Mouse (Mus musculus) MEL (cell line): ENCODE results near the gene Foxd2.

Experiments used
- BHLHE40 ChIP-seq: IDR thresholded peaks from 2 replicates; pipeline ENCODE4 v1.6.1; 2012; ENCODE audit warnings: low read depth, mild to moderate bottlenecking, inconsistent platforms, low read length, improper control_type of control experiment, borderline replicate concordance
- CHD1 ChIP-seq: IDR thresholded peaks from 2 replicates; pipeline ENCODE4 v1.6.1; 2012; ENCODE audit warnings: low read depth, mild to moderate bottlenecking, inconsistent platforms, low read length, improper control_type of control experiment
- CTCF ChIP-seq, 3 experiments: IDR thresholded peaks in 2 of 3; conservative IDR thresholded peaks in 1 of 3; 2 replicates each; pipeline ENCODE4 v1.5.1; 2011 to 2012; ENCODE audit warnings: low read length in 3 of 3, low read depth in 2 of 3, mild to moderate bottlenecking in 2 of 3, improper control_type of control experiment in 1 of 3, inconsistent platforms in 1 of 3, mixed read lengths in 1 of 3, moderate library complexity in 1 of 3; ENCODE audit not compliant: control insufficient read depth in 1 of 3, insufficient read depth in 1 of 3, poor library complexity in 1 of 3, severe bottlenecking in 1 of 3
- EP300 ChIP-seq, 2 experiments: IDR thresholded peaks; 2 replicates each; pipeline ENCODE4 v1.6.1; 2011; ENCODE audit warnings: improper control_type of control experiment in 2 of 2, low read length in 2 of 2, low read depth in 1 of 2, mild to moderate bottlenecking in 1 of 2
- GATA1 ChIP-seq: IDR thresholded peaks from 2 replicates; pipeline ENCODE4 v1.6.1; 2011; ENCODE audit warnings: low read depth, low read length, improper control_type of control experiment
- JUND ChIP-seq: IDR thresholded peaks from 2 replicates; pipeline ENCODE4 v1.6.1; 2011; ENCODE audit warnings: low read depth, mild to moderate bottlenecking, improper control_type of control experiment, low read length
- MYC ChIP-seq: IDR thresholded peaks from 2 replicates; pipeline ENCODE4 v1.6.1; 2011; ENCODE audit warnings: low read depth, mild to moderate bottlenecking, low read length, improper control_type of control experiment, moderate library complexity
- POLR2A ChIP-seq, 2 experiments: IDR thresholded peaks; 2 replicates each; pipeline ENCODE4 v1.6.1; 2011 to 2012; ENCODE audit warnings: low read length in 2 of 2, mild to moderate bottlenecking in 2 of 2, control low read depth in 1 of 2, improper control_type of control experiment in 1 of 2, low read depth in 1 of 2, moderate library complexity in 1 of 2; ENCODE audit not compliant: control insufficient read depth in 1 of 2, insufficient read depth in 1 of 2, poor library complexity in 1 of 2
- SIN3A ChIP-seq: IDR thresholded peaks from 2 replicates; pipeline ENCODE4 v1.6.1; 2012; ENCODE audit warnings: low read length, improper control_type of control experiment, inconsistent platforms
- TCF12 ChIP-seq: IDR thresholded peaks from 2 replicates; pipeline ENCODE4 v1.6.1; 2014; ENCODE audit warnings: low read depth, mild to moderate bottlenecking, inconsistent platforms, low read length, improper control_type of control experiment, moderate library complexity
- ZMIZ1 ChIP-seq: IDR thresholded peaks from 2 replicates; pipeline ENCODE4 v1.6.1; 2012; ENCODE audit warnings: low read depth, mild to moderate bottlenecking, inconsistent platforms, low read length, improper control_type of control experiment, moderate library complexity

GRCm38 (mm10) chr4:114958231-114958630 is 49.6 kb upstream of the Foxd2 start:
- TF ChIP-seq POLR2A (IDR thresholded peaks at IDR 0.05; ENCODE audit: control insufficient read depth in 1 of 2, insufficient read depth in 1 of 2, low read depth in 1 of 2, low read length in 2 of 2, poor library complexity in 1 of 2) (no peak), TCF12 (no peak), GATA1 (no peak), BHLHE40 (no peak), EP300 (IDR thresholded peaks at IDR 0.05; ENCODE audit: low read depth in 1 of 2, low read length in 2 of 2) (no peak), JUND (no peak), CHD1 (no peak), SIN3A (no peak), CTCF (IDR thresholded peaks at IDR 0.05 in 2 of 3, conservative IDR thresholded peaks at IDR 0.05 in 1 of 3; ENCODE audit: control insufficient read depth in 1 of 3, insufficient read depth in 1 of 3, low read depth in 2 of 3, low read length in 3 of 3, poor library complexity in 1 of 3, severe bottlenecking in 1 of 3) (no peak), MYC (no peak), ZMIZ1 (no peak)
